Mouse (Mus musculus) midbrain, embryonic 14.5 days (tissue): ENCODE measurements at regions not wholly inside any gene's neighbourhood (a gene's known extent, or its start where the extent isn't known, plus 50 kb on each side); places are given as distances from the start of the nearest gene placed in this dataset.
"Not testable (repeated sequence)": the region's sequence is repeated elsewhere in the genome, so short reads cannot be mapped to it uniquely, and the experiment has no call there.

ENCODE experiments used
- ATAC-seq: fragments of 200-750 bp; cut with Nextera tagmentation; 2 replicates; pipeline ENCODE4 v1.8.0; 2017; ENCODE audit warnings: moderate number of reproducible peaks, moderate library complexity; ENCODE audit not compliant: low FRiP score, low TSS enrichment
- DNase-seq: peaks from one replicate; pipeline ENCODE4 v3.0.0-alpha.2; 2015
- H3K27ac ChIP-seq: fragments of 300-500 bp; sonication (generic); replicated peaks from 2 replicates; pipeline ENCODE4 v1.5.1; 2014; ENCODE audit warnings: mild to moderate bottlenecking, low read depth, low read length, moderate library complexity
- H3K27me3 ChIP-seq: fragments of 300-500 bp; sonication (generic); 2 replicates; pipeline ENCODE4 v1.6.1; 2014; ENCODE audit warnings: low read length, control low read depth, mixed read lengths; ENCODE audit not compliant: control insufficient read depth, insufficient read depth
- H3K36me3 ChIP-seq: fragments of 300-500 bp; sonication (generic); 2 replicates; pipeline ENCODE4 v1.6.1; 2014; ENCODE audit warnings: low read length, control low read depth; ENCODE audit not compliant: control insufficient read depth, insufficient read depth
- H3K4me1 ChIP-seq: fragments of 300-500 bp; sonication (generic); 2 replicates; pipeline ENCODE4 v1.6.1; 2014; ENCODE audit warnings: mild to moderate bottlenecking, antibody characterized with exemption, low read length, control low read depth; ENCODE audit not compliant: control insufficient read depth, insufficient read depth
- H3K4me2 ChIP-seq: fragments of 300-500 bp; sonication (generic); 2 replicates; pipeline ENCODE4 v1.6.1; 2014; ENCODE audit warnings: mild to moderate bottlenecking, low read length, moderate library complexity
- H3K4me3 ChIP-seq: fragments of 300-500 bp; sonication (generic); replicated peaks from 2 replicates; pipeline ENCODE4 v1.5.1; 2014; ENCODE audit warnings: low read depth, low read length
- H3K9ac ChIP-seq: fragments of 300-500 bp; sonication (generic); replicated peaks from 2 replicates; pipeline ENCODE4 v1.6.1; 2014; ENCODE audit warnings: mild to moderate bottlenecking, low read length, moderate library complexity
- H3K9me3 ChIP-seq: fragments of 300-500 bp; sonication (generic); 2 replicates; pipeline ENCODE4 v1.6.1; 2016; ENCODE audit warnings: low read length, control low read depth, mixed read lengths; ENCODE audit not compliant: control insufficient read depth
- WGBS: fragments of 180-500 bp; shearing (Covaris S2); extraction: QIAGEN DNeasy Blood & Tissue Kit; methylation state at CpG from one replicate; pipeline ENCODE4 v1.1.7; 2014; 5-methylcytosine and 5-hydroxymethylcytosine counted together

DNA sequence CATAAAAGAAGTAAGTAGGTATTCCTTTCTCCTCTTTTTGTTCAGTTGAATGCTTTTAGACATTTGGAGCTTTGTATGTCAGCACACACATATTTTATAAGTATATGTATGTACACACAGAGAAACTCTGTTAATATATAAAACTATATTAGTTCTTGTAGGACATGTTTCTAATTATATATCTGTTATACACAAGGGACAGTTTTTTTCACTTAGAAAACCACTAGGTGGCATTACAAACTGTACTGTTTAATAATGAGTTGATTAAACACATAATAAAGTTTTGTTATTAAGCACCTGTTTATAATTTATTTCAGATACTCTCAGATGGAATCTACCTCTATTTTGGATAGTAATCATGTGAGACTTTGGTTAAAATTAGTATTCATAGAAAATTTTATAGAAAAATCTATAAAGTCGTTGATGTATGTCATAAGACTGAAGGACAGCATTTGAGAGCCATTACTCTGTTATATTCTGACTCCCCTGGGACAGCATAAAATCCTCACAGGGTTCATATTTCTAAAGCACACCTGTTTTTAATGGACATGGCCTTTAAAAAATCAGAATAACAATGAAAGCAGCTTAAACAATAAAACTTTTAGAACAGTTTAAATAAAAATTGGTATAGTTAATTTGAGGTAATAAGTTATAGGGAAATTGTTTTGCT is 158.4 kb upstream of the Gm21293 start:
- Histone ChIP-seq H3K36me3 (no peaks in the 10 kb centered on the region), H3K9me3 (no peaks in the 10 kb centered on the region), H3K27me3 (no peaks in the 10 kb centered on the region), H3K9ac (no peak overlapping the region), H3K4me3 (no peak overlapping the region), H3K4me1 (no peaks in the 10 kb centered on the region), H3K4me2 (no peak overlapping the region), H3K27ac (no peak overlapping the region)
- ATAC-seq (no peak), DNase-seq (peak; percentile 41)
- WGBS = 68% methylated on average over 1 of the region's 1 CpGs

DNA sequence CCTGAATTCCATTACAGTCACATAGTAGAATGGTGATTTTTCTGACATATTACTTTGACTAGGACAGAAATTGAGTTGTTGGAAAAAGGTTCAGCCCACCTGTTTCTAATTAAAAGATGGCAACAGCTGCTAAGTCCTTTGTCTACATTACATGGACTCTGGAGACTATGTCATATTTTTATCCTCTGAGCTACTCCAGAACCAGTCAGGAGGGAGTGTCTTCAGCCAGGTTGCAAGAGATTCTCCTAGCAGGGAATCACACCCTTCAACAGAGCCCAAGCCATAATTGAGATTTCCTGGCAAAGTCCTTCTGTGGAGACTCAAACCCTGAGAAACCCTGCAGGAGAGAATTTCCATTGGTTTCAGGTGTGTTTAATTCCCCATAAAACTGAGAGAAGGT is 123.2 kb upstream of the Gm21293 start:
- Histone ChIP-seq H3K4me2 (no peak overlapping the region), H3K9me3 (no peaks in the 10 kb centered on the region)
- no peak for DNase-seq

GRCm38 (mm10) chr10:104021593-104021992 is 121.2 kb upstream of the Gm21293 start:
- Histone ChIP-seq H3K4me2 (no peak overlapping the region), H3K9me3 (no peaks in the 10 kb centered on the region), H3K27me3 (no peaks in the 10 kb centered on the region), H3K9ac (no peak overlapping the region), H3K4me3 (no peak overlapping the region), H3K36me3 (no peaks in the 10 kb centered on the region), H3K27ac (no peak overlapping the region), H3K4me1 (no peaks in the 10 kb centered on the region)
- DNase-seq (no peak), ATAC-seq (no peak)

More for the DNA sequence above, 123.2 kb upstream of the Gm21293 start:
- no peak for ATAC-seq
- Histone ChIP-seq H3K27ac (no peak overlapping the region), H3K4me3 (no peak overlapping the region), H3K9ac (no peak overlapping the region), H3K4me1 (no peaks in the 10 kb centered on the region), H3K36me3 (no peaks in the 10 kb centered on the region), H3K27me3 (no peaks in the 10 kb centered on the region)

- Histone ChIP-seq H3K9ac (no peak overlapping the region), H3K4me1 (no peaks in the 10 kb centered on the region), H3K4me2 (no peak overlapping the region), H3K4me3 (no peak overlapping the region), H3K27me3 (no peaks in the 10 kb centered on the region), H3K9me3 (no peaks in the 10 kb centered on the region), H3K27ac (no peak overlapping the region), H3K36me3 (no peaks in the 10 kb centered on the region)
- 63% methylated on average over 1 of the region's 1 CpGs for WGBS
- no peak for ATAC-seq
- no peak for DNase-seq
Observed at GRCm38 (mm10) chr10:104028162-104028561, 114.6 kb upstream of the Gm21293 start.

DNA sequence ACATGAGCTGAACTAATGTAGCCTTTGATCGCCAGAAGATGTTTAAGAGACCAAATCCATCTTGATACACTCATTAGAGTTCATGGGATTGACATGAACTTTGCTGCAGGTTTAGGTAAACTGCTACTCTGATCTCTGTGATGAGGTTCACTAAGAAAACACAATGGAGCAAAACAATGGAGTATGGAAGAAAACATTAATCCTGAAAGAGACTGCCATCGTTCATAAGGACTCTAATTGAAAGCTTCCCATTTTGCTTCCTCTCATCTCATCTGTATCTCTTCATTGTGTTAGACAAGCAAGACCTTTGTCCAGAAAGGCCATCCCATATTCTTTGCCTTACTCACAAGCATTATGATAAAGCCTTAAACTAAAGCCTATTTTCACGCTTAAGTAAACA is 110.0 kb upstream of the Gm21293 start:
- H3K27me3 ChIP-seq = no peaks in the 10 kb centered on the region
- H3K9me3 ChIP-seq = no peaks in the 10 kb centered on the region
- no peak for ATAC-seq
- no peak overlapping the region for H3K4me2 ChIP-seq
- no peaks in the 10 kb centered on the region for H3K4me1 ChIP-seq
- no peak for DNase-seq
- no peak overlapping the region for H3K9ac ChIP-seq
- WGBS = 59% methylated on average over 3 of the region's 3 CpGs
- H3K27ac ChIP-seq = no peak overlapping the region
- H3K4me3 ChIP-seq = no peak overlapping the region
- H3K36me3 ChIP-seq = no peaks in the 10 kb centered on the region

- ATAC-seq, H3K4me1 ChIP-seq, DNase-seq, H3K9me3 ChIP-seq, H3K4me2 ChIP-seq, H3K27ac ChIP-seq, H3K4me3 ChIP-seq, H3K9ac ChIP-seq, H3K36me3 ChIP-seq, H3K27me3 ChIP-seq: not testable (repeated sequence)
- 88% methylated on average over 2 of the region's 2 CpGs for WGBS
Observed at GRCm38 (mm10) chr10:104041729-104042386, 100.9 kb upstream of the Gm21293 start.

- Histone ChIP-seq H3K36me3 (no peaks in the 10 kb centered on the region), H3K9ac (no peak overlapping the region), H3K4me1 (no peaks in the 10 kb centered on the region), H3K27me3 (no peaks in the 10 kb centered on the region), H3K27ac (no peak overlapping the region), H3K9me3 (no peaks in the 10 kb centered on the region), H3K4me2 (no peak overlapping the region), H3K4me3 (no peak overlapping the region)
- no peak for DNase-seq
- 83% methylated on average over 1 of the region's 1 CpGs for WGBS
- ATAC-seq = no peak
Observed at GRCm38 (mm10) chr10:104042387-104042775, 100.4 kb upstream of the Gm21293 start.

DNA sequence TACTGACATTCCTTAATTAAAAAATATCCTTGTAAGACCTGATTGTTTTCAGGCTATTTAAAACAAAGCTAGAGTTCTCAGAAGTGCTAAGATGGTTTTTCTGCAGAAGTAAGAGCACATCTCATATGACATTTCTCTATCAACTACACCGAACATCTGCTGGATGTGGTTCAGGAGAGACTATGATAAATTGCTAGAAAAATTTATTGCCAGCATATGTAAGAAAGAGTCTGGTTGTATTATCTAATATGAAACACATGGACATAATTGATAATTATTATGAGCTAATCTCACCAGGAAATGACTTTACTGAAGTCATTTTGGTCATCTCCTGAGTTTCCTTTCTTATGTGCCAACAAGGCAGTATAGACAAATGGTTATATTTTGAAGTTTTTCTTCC is 99.2 kb upstream of the Gm21293 start:
- no peaks in the 10 kb centered on the region for H3K36me3 ChIP-seq
- no peaks in the 10 kb centered on the region for H3K4me1 ChIP-seq
- WGBS = 95% methylated on average over 1 of the region's 1 CpGs
- H3K9ac ChIP-seq = no peak overlapping the region
- H3K27me3 ChIP-seq = no peaks in the 10 kb centered on the region
- no peak overlapping the region for H3K4me2 ChIP-seq
- H3K4me3 ChIP-seq = no peak overlapping the region
- H3K9me3 ChIP-seq = no peaks in the 10 kb centered on the region
- DNase-seq (no peak), ATAC-seq (no peak)
- no peak overlapping the region for H3K27ac ChIP-seq
